Comparison of ENCODE assay signal across 9 mouse cellular contexts in the genomic region with DNA sequence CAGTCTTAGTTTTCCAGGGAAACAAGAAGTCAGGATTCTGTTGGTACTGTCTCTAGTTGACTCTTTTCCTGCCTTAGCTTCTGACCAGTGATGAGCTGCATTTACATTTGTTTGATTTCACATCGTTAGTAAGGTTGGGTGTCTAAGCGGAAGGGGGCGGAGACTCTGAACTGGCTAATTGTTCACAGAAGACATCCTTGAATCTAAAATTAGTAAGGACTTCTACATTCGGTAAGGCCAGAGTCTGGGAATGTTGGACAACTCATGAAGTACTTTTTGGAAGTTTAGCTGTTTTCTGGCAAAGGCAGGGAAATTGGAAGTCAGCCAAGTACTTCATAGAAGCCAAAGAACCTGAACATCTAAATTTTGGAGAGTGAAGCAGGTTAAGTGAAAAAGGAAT.
DNase-seq lines count a peak whose midpoint lies in the region; ATAC-seq lines count a peak whose summit lies in the region.
"Had no signal": no experiment of that assay in that cellular context is flagged by ENCODE, and none has a peak within 500 bp of the region (broad histone marks: within the 10 kb centered on the region; RNA-seq: fewer than 3 reads in every experiment).

No protein-coding gene starts in this region.

- peak overlapping the region; percentile 61 for H3K4me2 ChIP-seq in hindbrain, embryonic 14.5 days (replicated peaks)
- H3K4me2 ChIP-seq in midbrain, embryonic 14.5 days (ENCODE audit: low read length), result peak overlapping the region; percentile 19; the same call in 1 of the 2 replicates

- DNase-seq in heart, adult 11 months, result peak; percentile 94
- no peak for DNase-seq in heart, postnatal 36 days
- DNase-seq in adipocyte (ENCODE audit: low spot score), result peak; percentile 72
- no peak for DNase-seq in hindbrain, embryonic 14.5 days (ENCODE audit: low spot score)
- peak; percentile 19 for DNase-seq in midbrain, embryonic 14.5 days
- DNase-seq in right cerebral cortex, postnatal 4 days, result no peak
- no peak for DNase-seq in urinary bladder, postnatal 4 days (ENCODE audit: low spot score in 2 of 2)
- DNase-seq in left cerebral cortex, postnatal 25 days (ENCODE audit: low spot score in 2 of 2), result no peak
- DNase-seq: liver had no signal

- H3K4me3 ChIP-seq in hindbrain, embryonic 14.5 days (replicated peaks; ENCODE audit: low read length), result no peak overlapping the region; the same call in 1 of the 2 replicates
- no peak overlapping the region for H3K4me3 ChIP-seq in midbrain, embryonic 14.5 days (replicated peaks; ENCODE audit: low read depth, low read length)

- H3K9me3 ChIP-seq in hindbrain, embryonic 14.5 days (ENCODE audit: control insufficient read depth, low read length), result no peaks in the 10 kb centered on the region
- H3K9me3 ChIP-seq in midbrain, embryonic 14.5 days (ENCODE audit: control insufficient read depth, low read length), result no peaks in the 10 kb centered on the region

- 50% methylated on average over 4 of the region's 4 CpGs for WGBS in hindbrain, embryonic 14.5 days
- 64% methylated on average over 4 of the region's 4 CpGs for WGBS in midbrain, embryonic 14.5 days

- ATAC-seq in hindbrain, embryonic 14.5 days (ENCODE audit: low FRiP score), result no peak
- no peak for ATAC-seq in midbrain, embryonic 14.5 days (ENCODE audit: low FRiP score, low TSS enrichment)

- H3K27ac ChIP-seq in hindbrain, embryonic 14.5 days, result no peak overlapping the region
- H3K27ac ChIP-seq in midbrain, embryonic 14.5 days (replicated peaks; ENCODE audit: low read depth, low read length), result no peak overlapping the region

- intact Hi-C loops in heart, postnatal 36 days (cut with DNase I), result loop anchor here (2.0 to 10.0 kb wide), 4 partner anchors 31 to 187 kb away; partner anchors contain the start of gene Akap13
- intact Hi-C loops in left cerebral cortex, postnatal 25 days (cut with DNase I), result no loop called here

- no peaks in the 10 kb centered on the region for H3K27me3 ChIP-seq in hindbrain, embryonic 14.5 days (ENCODE audit: control insufficient read depth, insufficient read depth, low read length)
- H3K27me3 ChIP-seq in midbrain, embryonic 14.5 days (ENCODE audit: control insufficient read depth, insufficient read depth, low read length), result no peaks in the 10 kb centered on the region

- H3K9ac ChIP-seq in hindbrain, embryonic 14.5 days, result no peak overlapping the region
- H3K9ac ChIP-seq in midbrain, embryonic 14.5 days (replicated peaks; ENCODE audit: low read length), result 0 out of 2 replicates have a peak overlapping the region, but pooled peaks have one; percentile 7

- no peaks in the 10 kb centered on the region for H3K36me3 ChIP-seq in hindbrain, embryonic 14.5 days (replicated peaks; ENCODE audit: control insufficient read depth, insufficient read depth)
- H3K36me3 ChIP-seq in midbrain, embryonic 14.5 days (ENCODE audit: control insufficient read depth, insufficient read depth, low read length), result no peaks in the 10 kb centered on the region

- H3K4me1 ChIP-seq in hindbrain, embryonic 14.5 days (replicated peaks; ENCODE audit: control insufficient read depth, insufficient read depth, low read length), result peaks cover 7% of the 10 kb centered on the region
- peaks cover 18% of the 10 kb centered on the region for H3K4me1 ChIP-seq in midbrain, embryonic 14.5 days (ENCODE audit: control insufficient read depth, insufficient read depth, low read length)

Comparison
In these comparisons a context has a peak if more than half of its experiments do, and no peak if none do; other contexts are left out.
1. DNase-seq: peak in heart, adult 11 months (single experiment), adipocyte (single experiment) and midbrain, embryonic 14.5 days (single experiment); none in heart, postnatal 36 days (0 of 2), hindbrain, embryonic 14.5 days (single experiment), right cerebral cortex, postnatal 4 days (single experiment), urinary bladder, postnatal 4 days (0 of 2) and left cerebral cortex, postnatal 25 days (0 of 2).